Mouse (Mus musculus) kidney, embryonic 14.5 days (tissue): ENCODE measurements around the gene Itpk1. TPM values are rescaled to one million over a fixed set of nuclear protein-coding genes. Genes with fewer than 3 reads are reported as not detected.

Experiments
- ATAC-seq: fragments of 200-750 bp; cut with Nextera tagmentation; 2 replicates; pipeline ENCODE4 v1.8.0; 2017; ENCODE audit warnings: moderate number of reproducible peaks, mild to moderate bottlenecking, moderate TSS enrichment, moderate library complexity; ENCODE audit not compliant: low FRiP score, low TSS enrichment
- H3K27ac ChIP-seq: fragments of 300-500 bp; sonication (generic); 2 replicates; pipeline ENCODE4 v1.5.1; 2014; ENCODE audit warnings: low read depth, mild to moderate bottlenecking, low read length, moderate library complexity, mixed read lengths
- H3K27me3 ChIP-seq: fragments of 300-500 bp; sonication (generic); 2 replicates; pipeline ENCODE4 v1.6.1; 2014; ENCODE audit warnings: mild to moderate bottlenecking, low read length; ENCODE audit not compliant: control insufficient read depth, insufficient read depth
- H3K36me3 ChIP-seq: fragments of 300-500 bp; sonication (generic); 2 replicates; pipeline ENCODE4 v1.6.1; 2014; ENCODE audit warnings: low read length, mixed read lengths; ENCODE audit not compliant: control insufficient read depth, insufficient read depth
- H3K4me1 ChIP-seq: fragments of 300-500 bp; sonication (generic); 2 replicates; pipeline ENCODE4 v1.6.1; 2014; ENCODE audit warnings: low read length, mixed read lengths; ENCODE audit not compliant: control insufficient read depth, insufficient read depth
- H3K4me2 ChIP-seq: fragments of 300-500 bp; sonication (generic); replicated peaks from 2 replicates; pipeline ENCODE4 v1.6.1; 2014; ENCODE audit warnings: low read depth, mild to moderate bottlenecking, low read length
- H3K4me3 ChIP-seq: fragments of 300-500 bp; sonication (generic); 2 replicates; pipeline ENCODE4 v1.5.1; 2014; ENCODE audit warnings: mild to moderate bottlenecking, low read length
- H3K9ac ChIP-seq: fragments of 300-500 bp; sonication (generic); 2 replicates; pipeline ENCODE4 v1.6.1; 2014; ENCODE audit warnings: low read depth, mild to moderate bottlenecking, low read length, moderate library complexity
- H3K9me3 ChIP-seq: fragments of 300-500 bp; sonication (generic); 2 replicates; pipeline ENCODE4 v1.6.1; 2016; ENCODE audit warnings: low read length; ENCODE audit not compliant: control insufficient read depth
- WGBS: fragments of 180-500 bp; shearing (Covaris S2); extraction: QIAGEN DNeasy Blood & Tissue Kit; methylation state at CpG from one replicate; pipeline ENCODE4 v1.1.7; 2014; 5-methylcytosine and 5-hydroxymethylcytosine counted together
- polyA plus RNA-seq: library from polyadenylated mRNA; unstranded; fragments of >200 nt; fragmentation: Nextera tagmentation; extraction: Ambion mirVana; gene quantifications from 2 replicates; pipeline ENCODE4 v1.2.1, GENCODE M21; 2014

Gene Itpk1
- polyA plus RNA-seq, 1 experiment from 2014 or later, result 18.4 TPM

- WGBS, result 77% methylated on average over 2 of the region's 2 CpGs
- no peak overlapping the region for H3K4me2 ChIP-seq
- no peaks in the 10 kb centered on the region for H3K4me1 ChIP-seq
- H3K27me3 ChIP-seq, result no peaks in the 10 kb centered on the region
- no peak overlapping the region for H3K27ac ChIP-seq
- no peak overlapping the region for H3K9ac ChIP-seq
- H3K36me3 ChIP-seq, result peaks cover 4% of the 10 kb centered on the region; the same call in 1 of the 2 replicates
- no peaks in the 10 kb centered on the region for H3K9me3 ChIP-seq
- no peak for ATAC-seq
- no peak overlapping the region for H3K4me3 ChIP-seq
Measured at GRCm38 (mm10) chr12:102566951-102567350, 137.8 kb downstream of the Itpk1 start.

- Histone ChIP-seq H3K9ac (no peak overlapping the region), H3K4me2 (no peak overlapping the region), H3K4me3 (no peak overlapping the region), H3K27ac (no peak overlapping the region), H3K4me1 (no peaks in the 10 kb centered on the region), H3K36me3 (peaks cover 2% of the 10 kb centered on the region; the same call in 1 of the 2 replicates), H3K9me3 (no peaks in the 10 kb centered on the region), H3K27me3 (no peaks in the 10 kb centered on the region)
- 73% methylated on average over 6 of the region's 6 CpGs for WGBS
- no peak for ATAC-seq
Measured at GRCm38 (mm10) chr12:102565086-102565485, 139.6 kb downstream of the Itpk1 start.

GRCm38 (mm10) chr12:102557372-102557771 lies 147.4 kb downstream of the Itpk1 start:
- Histone ChIP-seq H3K4me2 (no peak overlapping the region), H3K36me3 (no peaks in the 10 kb centered on the region), H3K27me3 (peaks cover 19% of the 10 kb centered on the region), H3K9me3 (no peaks in the 10 kb centered on the region), H3K27ac (no peak overlapping the region), H3K4me3 (no peak overlapping the region), H3K9ac (no peak overlapping the region), H3K4me1 (0 out of 2 replicates have a peak, but pooled peaks cover 3% of the 10 kb centered on the region)
- ATAC-seq, result no peak
- WGBS, result 82% methylated on average over 5 of the region's 5 CpGs

GRCm38 (mm10) chr12:102555850-102556249 lies 148.9 kb downstream of the Itpk1 start:
- Histone ChIP-seq H3K4me1 (0 out of 2 replicates have a peak, but pooled peaks cover 3% of the 10 kb centered on the region), H3K9ac (no peak overlapping the region), H3K4me3 (no peak overlapping the region), H3K9me3 (no peaks in the 10 kb centered on the region), H3K36me3 (no peaks in the 10 kb centered on the region), H3K27me3 (peaks cover 19% of the 10 kb centered on the region), H3K4me2 (no peak overlapping the region), H3K27ac (no peak overlapping the region)
- no peak for ATAC-seq
- WGBS, result 67% methylated on average over 3 of the region's 3 CpGs

GRCm38 (mm10) chr12:102554721-102555516 lies 149.8 kb downstream of the Itpk1 start, which contains the start of gene Chga:
TSS of gene Chga (plus strand) at chr12:102554969.
- ATAC-seq, result peak; percentile 84

GRCm38 (mm10) chr12:102553705-102554275 lies 150.9 kb downstream of the Itpk1 start:
- H3K27ac ChIP-seq, result no peak overlapping the region
- H3K27me3 ChIP-seq, result peaks cover 19% of the 10 kb centered on the region
- ATAC-seq, result no peak
- no peak overlapping the region for H3K4me3 ChIP-seq
- H3K9ac ChIP-seq, result no peak overlapping the region
- no peaks in the 10 kb centered on the region for H3K9me3 ChIP-seq
- H3K4me1 ChIP-seq, result 0 out of 2 replicates have a peak, but pooled peaks cover 3% of the 10 kb centered on the region
- no peaks in the 10 kb centered on the region for H3K36me3 ChIP-seq
- no peak overlapping the region for H3K4me2 ChIP-seq
- 77% methylated on average over 14 of the region's 14 CpGs for WGBS

More at GRCm38 (mm10) chr12:102554721-102555516, 149.8 kb downstream of the Itpk1 start, which contains the start of gene Chga:
- peak within 1 kb of the TSS; percentile 44 for H3K4me2 ChIP-seq
- no peaks in the 10 kb centered on the region for H3K9me3 ChIP-seq
- peaks cover 19% of the 10 kb centered on the region for H3K27me3 ChIP-seq
- H3K27ac ChIP-seq, result no peak within 1 kb of the TSS
- H3K4me1 ChIP-seq, result 0 out of 2 replicates have a peak, but pooled peaks cover 3% of the 10 kb centered on the region
- WGBS, result 3% methylated on average over 48 of the region's 48 CpGs
- H3K36me3 ChIP-seq, result no peaks in the 10 kb centered on the region
- peak within 1 kb of the TSS; percentile 32 for H3K4me3 ChIP-seq
- H3K9ac ChIP-seq, result no peak within 1 kb of the TSS

GRCm38 (mm10) chr12:102552001-102552400 lies 152.7 kb downstream of the Itpk1 start:
- Histone ChIP-seq H3K4me3 (no peak overlapping the region), H3K27me3 (peaks cover 19% of the 10 kb centered on the region), H3K9me3 (no peaks in the 10 kb centered on the region), H3K4me2 (no peak overlapping the region), H3K27ac (no peak overlapping the region), H3K4me1 (0 out of 2 replicates have a peak, but pooled peaks cover 3% of the 10 kb centered on the region), H3K9ac (no peak overlapping the region), H3K36me3 (no peaks in the 10 kb centered on the region)
- no peak for ATAC-seq
- 73% methylated on average over 6 of the region's 6 CpGs for WGBS

GRCm38 (mm10) chr12:102551186-102551585 lies 153.5 kb downstream of the Itpk1 start:
- ATAC-seq, result no peak
- H3K27me3 ChIP-seq, result peaks cover 19% of the 10 kb centered on the region
- 87% methylated on average over 3 of the region's 3 CpGs for WGBS

GRCm38 (mm10) chr12:102550529-102550928 lies 154.2 kb downstream of the Itpk1 start:
- H3K4me2 ChIP-seq, result no peak overlapping the region
- no peak overlapping the region for H3K4me3 ChIP-seq
- H3K4me1 ChIP-seq, result 0 out of 2 replicates have a peak, but pooled peaks cover 3% of the 10 kb centered on the region
- no peak overlapping the region for H3K9ac ChIP-seq
- H3K27me3 ChIP-seq, result peaks cover 19% of the 10 kb centered on the region
- H3K36me3 ChIP-seq, result no peaks in the 10 kb centered on the region
- no peaks in the 10 kb centered on the region for H3K9me3 ChIP-seq
- H3K27ac ChIP-seq, result no peak overlapping the region
- peak; percentile 65; the same call in 1 of the 2 replicates for ATAC-seq
- 0% methylated on average over 11 of the region's 11 CpGs for WGBS

More at GRCm38 (mm10) chr12:102551186-102551585, 153.5 kb downstream of the Itpk1 start:
- Histone ChIP-seq H3K4me1 (0 out of 2 replicates have a peak, but pooled peaks cover 3% of the 10 kb centered on the region), H3K9me3 (no peaks in the 10 kb centered on the region), H3K4me2 (no peak overlapping the region), H3K9ac (no peak overlapping the region), H3K36me3 (no peaks in the 10 kb centered on the region), H3K27ac (no peak overlapping the region), H3K4me3 (no peak overlapping the region)
